Mouse (Mus musculus) heart, adult 2 months (tissue): ENCODE measurements around the gene Nr1h3.

Experiments
- CTCF ChIP-seq: fragments of 200-600 bp; IDR thresholded peaks from 2 replicates; pipeline ENCODE4 v1.8.1; 2022; ENCODE audit warnings: antibody characterized with exemption, mild to moderate bottlenecking, moderate library complexity
- EP300 ChIP-seq: fragments of 200-500 bp; IDR thresholded peaks from 2 replicates; pipeline ENCODE4 v1.6.1; 2011; ENCODE audit warnings: low read depth, low read length, control low read depth; ENCODE audit not compliant: insufficient read depth
- POLR2A ChIP-seq: fragments of 200-500 bp; IDR thresholded peaks from 2 replicates; pipeline ENCODE4 v1.6.1; 2011; ENCODE audit warnings: mild to moderate bottlenecking, low read depth, low read length, control low read depth; ENCODE audit not compliant: insufficient read depth

DNA sequence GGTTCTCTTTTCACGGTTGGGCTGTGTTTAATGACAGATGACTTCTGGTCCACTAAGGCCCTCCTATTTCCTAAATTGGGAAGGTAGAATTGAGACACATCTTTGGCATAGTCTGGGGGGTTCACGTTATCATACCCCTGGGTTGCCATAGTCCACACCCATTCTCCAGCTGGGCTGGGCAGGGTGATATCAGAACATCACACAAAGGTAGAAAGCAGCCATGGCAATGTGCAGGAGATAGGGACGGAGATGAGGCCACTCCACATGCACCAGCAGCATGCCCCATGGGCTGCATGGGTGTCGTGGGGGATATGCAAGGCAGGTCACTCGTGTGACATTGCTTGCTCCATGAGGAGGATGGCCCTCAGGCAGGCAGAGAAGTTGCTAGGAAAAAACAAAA, 39.1 kb downstream of the Nr1h3 start:
- TF ChIP-seq CTCF: no peak
- no peak for TF ChIP-seq POLR2A
- no peak for TF ChIP-seq EP300
